Mouse (Mus musculus) liver, adult 2 months (tissue): Measurements from ENCODE around the gene Nup107.

Experiments used
- CTCF ChIP-seq: fragments of 200-500 bp; IDR thresholded peaks from 2 replicates; pipeline ENCODE4 v1.5.1; 2011; ENCODE audit warnings: low read depth, low read length, control low read depth
- POLR2A ChIP-seq: fragments of 200-500 bp; IDR thresholded peaks from 2 replicates; pipeline ENCODE4 v1.6.1; 2011; ENCODE audit warnings: low read length, control low read depth; ENCODE audit not compliant: insufficient read depth; ENCODE audit errors: extremely low read depth

- TF ChIP-seq CTCF (no peak), POLR2A (no peak)
Measured at GRCm38 (mm10) chr10:117779581-117780305, 12.8 kb downstream of the Nup107 start.
